Mouse (Mus musculus): ENCODE measurements around the gene Pdcd11.

The Pdcd11 gene

DNA sequence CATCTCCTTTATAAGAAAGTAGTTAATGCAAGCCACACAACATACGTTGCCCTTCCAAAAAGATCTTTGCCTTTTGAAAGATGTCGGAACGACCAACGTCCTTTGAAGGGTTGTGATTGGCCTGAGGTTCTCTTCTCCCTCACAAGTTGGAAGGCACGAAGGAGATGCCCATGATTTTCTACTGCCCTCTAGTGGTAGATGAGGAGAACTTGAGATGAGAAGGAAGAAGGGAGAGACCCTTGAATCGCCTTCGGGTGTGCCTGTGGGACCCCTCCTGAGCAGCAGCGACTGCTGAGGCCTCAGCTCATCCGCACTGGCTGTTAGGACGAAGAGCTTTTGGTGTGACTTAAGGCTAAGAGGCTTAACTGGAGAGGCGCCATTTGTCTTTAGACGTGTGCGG lies 77.7 kb downstream of the Pdcd11 start:
- in situ Hi-C loops (cut with MboI, MseI): loop anchor here (5.0 kb wide), 1 partner anchor 41 kb away; no protein-coding TSS in a partner anchor

DNA sequence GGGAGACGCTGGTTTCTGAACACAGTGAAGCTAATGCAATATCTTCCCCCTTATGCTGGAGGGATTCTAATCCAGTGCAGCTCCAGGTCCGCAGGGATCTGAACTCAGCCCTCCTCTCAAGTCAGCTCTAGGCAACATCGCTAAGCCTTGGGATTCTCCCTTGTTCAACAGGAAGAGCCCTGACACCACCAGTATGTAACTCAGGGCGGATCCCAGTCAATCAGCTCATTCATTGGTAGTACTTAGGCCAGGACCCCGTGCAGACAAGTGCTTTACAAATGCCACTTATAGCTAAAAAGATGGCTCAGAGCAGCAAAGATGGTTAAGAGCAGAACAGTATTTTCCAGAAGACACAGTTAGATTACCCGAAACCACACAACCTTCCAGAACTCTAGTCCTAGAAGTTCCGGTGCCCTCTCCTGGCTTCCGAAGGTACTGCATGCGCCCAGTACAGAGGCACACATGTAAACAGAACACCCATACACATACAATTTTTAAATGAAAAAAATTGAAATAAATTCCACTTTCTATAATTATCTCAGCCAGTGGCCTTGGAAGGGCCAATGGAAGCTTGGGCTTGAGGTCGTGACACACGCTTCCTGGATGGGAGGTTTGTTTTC lies 78.3 kb downstream of the Pdcd11 start:
- in situ Hi-C loops (cut with MboI, MseI): loop anchor here (5.0 kb wide), 1 partner anchor 42 kb away; no protein-coding TSS in a partner anchor

DNA sequence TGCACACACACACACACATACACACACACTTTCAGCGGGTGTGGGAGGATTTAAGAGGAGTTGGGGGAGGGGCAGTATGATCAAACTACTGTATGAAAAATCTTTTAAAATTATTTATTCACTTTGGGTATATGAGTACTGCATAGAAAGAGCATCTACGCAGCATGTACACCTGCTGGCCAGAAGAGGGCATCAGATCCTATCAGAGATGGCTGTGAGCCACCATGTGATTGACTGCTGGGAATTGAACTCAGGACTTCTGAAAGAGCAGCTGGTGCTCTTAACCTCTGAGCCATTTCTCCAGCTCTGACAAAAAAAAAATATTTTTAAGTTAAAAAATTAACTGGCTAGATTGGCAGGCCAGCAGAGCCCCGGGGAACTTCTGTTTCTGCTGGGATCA lies 83.9 kb downstream of the Pdcd11 start:
- in situ Hi-C loops (cut with MboI, MseI): no loop called here

DNA sequence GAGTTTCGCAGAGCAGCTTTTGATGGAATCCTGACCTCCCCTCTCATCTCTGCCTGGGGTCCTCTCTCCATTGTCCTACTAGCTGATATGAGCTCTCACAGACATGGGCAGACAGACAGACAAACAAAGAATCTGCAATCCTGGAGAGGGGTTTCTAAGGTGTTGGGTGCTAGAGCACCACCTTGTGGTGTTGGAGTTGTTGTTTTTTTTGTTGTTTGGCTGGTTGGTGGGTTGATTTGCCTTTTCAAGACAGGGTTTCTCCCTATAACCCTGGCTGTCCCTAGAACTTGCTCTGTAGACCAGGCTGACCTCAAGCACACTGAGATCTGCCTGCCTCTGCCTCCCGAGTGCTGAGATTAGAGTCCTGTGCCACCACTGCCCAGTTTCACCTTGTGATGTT lies 84.9 kb downstream of the Pdcd11 start:
- in situ Hi-C loops (cut with MboI, MseI): no loop called here

DNA sequence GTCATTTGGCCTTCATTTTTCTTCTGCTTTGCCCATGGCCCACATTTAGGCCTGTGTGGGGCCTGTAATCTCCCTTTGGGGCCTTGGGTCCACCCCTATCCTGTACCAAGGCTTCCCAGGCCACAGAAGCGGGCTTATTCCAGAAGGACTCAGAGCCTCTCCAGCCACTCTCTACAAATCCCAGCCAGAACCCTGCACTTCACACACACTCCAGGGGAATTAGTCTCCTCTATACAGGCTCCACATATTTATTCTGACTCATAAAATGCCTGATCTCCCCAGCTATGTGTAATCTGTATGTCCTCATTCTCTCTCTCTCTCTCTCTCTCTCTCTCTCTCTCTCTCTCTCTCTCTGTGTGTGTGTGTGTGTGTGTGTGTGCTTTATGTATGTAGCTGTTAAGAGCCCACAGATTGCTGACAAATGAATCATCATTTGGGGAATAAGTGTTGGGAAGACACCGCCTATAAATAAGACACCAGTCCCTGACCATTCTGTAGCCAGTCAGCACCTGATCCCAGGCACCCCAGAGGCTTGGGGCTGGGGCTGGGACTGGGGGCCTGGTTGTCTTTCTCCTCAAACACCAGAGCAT lies 86.4 kb downstream of the Pdcd11 start:
- in situ Hi-C loops (cut with MboI, MseI): no loop called here

DNA sequence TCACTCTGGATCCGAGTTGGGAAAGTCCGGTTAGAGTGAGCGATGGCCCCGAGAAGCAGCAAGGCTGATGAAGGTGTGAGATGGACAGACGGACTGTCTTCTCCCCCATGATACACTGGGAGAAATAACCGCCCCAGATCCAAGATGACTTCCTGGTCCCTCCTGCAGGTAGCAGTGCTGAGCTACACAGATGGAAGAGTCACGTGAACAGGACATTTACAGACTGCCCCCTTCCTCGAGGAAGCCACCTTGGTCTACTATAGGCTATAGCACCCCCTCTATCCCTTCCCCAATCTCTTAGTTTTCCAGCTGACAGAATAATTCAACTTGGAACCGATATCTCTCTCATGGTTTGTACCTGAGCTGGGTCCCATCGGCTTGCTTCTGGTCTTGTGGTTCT lies 87.4 kb downstream of the Pdcd11 start:
- in situ Hi-C loops (cut with MboI, MseI): no loop called here

DNA sequence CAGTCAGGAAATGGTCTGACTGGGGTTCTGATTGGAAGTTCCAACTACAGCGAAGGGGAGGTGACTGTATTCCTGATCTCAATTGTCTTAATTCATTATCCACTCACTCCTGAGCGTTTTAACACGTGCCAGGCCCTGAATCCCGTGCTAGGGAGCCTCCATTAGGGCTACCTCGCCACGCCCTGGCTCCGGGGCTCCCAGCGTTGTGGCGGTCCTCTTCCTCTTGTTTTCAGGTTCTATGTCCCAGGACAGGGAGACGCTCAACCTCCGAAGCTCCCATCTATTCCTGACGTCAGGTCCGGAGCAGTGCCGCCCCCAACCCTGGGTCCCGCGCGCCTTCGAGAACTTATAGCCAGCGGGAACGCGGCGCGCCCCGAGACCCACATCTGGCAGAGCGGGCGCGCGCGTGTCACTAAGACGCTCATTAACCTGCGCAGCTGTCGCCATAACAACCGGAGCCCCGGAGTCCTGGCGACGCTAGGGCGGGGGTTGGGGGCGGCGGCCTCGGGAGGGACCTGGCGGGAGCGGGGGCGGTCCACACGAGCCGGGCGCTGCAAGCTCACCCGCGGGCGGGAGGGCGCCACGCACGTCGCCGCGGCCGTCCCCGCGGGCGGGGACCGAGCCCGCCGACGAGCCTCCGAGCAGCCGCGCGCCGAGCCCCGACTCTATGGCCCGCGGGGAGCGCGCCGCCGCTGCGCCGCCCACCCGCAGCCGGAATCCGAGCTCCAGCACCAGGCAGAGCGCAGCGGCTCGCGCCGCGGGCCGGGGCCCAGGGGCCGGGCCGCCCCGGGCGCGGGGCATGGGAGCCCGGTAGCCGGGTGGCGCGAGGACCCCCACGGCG lies 88.1 kb downstream of the Pdcd11 start, which contains the start of gene Neurl1a:
Gene Neurl1a (plus strand): TSS at position 390 of the 841 bp plus-strand sequence.
- in situ Hi-C loops (cut with MboI, MseI): no loop called here

DNA sequence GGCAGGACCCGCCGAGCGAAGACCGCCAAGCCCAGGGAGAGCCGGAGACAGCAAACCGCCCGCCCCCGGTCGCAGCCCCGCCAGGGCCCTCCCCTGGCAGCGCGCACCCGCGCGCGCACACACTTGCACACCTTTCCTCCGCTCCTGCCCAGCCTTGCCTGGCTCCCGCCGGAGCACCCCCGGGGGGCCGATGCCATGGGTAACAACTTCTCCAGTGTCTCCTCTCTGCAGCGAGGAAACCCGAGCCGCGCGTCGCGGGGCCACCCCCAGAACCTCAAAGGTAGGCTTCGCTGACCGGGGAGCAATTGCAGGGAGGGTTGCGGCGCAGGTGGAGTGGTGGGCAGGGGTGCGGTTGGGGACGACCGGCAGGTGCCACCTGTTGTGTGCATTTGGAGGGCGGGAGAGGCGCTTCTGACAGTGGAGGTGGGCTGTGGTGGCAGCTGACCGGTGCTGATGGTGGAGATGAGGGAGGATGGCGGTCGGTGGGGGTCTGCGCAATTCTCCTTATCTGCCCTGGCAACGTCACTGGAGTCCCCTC lies 88.8 kb downstream of the Pdcd11 start:
- in situ Hi-C loops (cut with MboI, MseI): no loop called here

DNA sequence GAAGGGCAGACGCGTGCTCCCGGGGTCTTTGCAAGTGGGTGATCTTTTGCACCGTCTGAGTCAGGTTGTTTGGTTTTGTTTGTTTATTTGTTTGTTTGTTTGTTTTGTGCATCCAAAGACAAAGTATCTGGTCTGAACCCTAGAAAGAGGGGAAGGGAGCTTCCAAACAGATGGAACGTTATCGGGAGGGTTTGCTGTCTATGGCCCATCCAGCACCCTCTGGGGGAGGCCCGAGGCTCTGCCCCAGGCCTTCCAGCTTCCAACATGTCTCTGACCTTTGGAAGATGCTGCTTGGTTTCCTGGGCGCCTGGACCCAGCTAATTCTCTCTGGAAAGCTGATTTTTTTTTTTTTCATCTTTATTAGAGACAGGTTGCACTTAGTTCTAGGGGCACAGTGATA lies 89.4 kb downstream of the Pdcd11 start:
- in situ Hi-C loops (cut with MboI, MseI): no loop called here
